Mouse (Mus musculus): ENCODE results near the gene Agap1. TPM values are rescaled to one million over a fixed set of nuclear protein-coding genes. Genes with fewer than 3 reads are reported as not detected.

Gene Agap1
- polyA plus RNA-seq, 1 experiment from 2014 or later, result 27.2 TPM

GRCm38 (mm10) chr1:89922282-89922681 lies 467.7 kb downstream of the Agap1 start:
- peak; percentile 58 for DNase-seq (ENCODE audit: low spot score)
- Histone ChIP-seq H3K4me3 (peak overlapping the region; percentile 54), H3K27me3 (ENCODE audit: insufficient read depth, poor library complexity, severe bottlenecking) (peaks cover 100% of the 10 kb centered on the region), H3K4me1 (replicated peaks) (peaks cover 61% of the 10 kb centered on the region), H3K36me3 (no peaks in the 10 kb centered on the region), H3K27ac (peak overlapping the region; percentile 85), H3K9me3 (0 out of 2 replicates have a peak, but pooled peaks cover 4% of the 10 kb centered on the region)
- WGBS, result under 1% methylated on average over 7 of the region's 7 CpGs

GRCm38 (mm10) chr1:89922883-89923641 lies 468.5 kb downstream of the Agap1 start:
- Histone ChIP-seq H3K4me1 (replicated peaks) (peaks cover 69% of the 10 kb centered on the region), H3K4me3 (peak overlapping the region; percentile 54), H3K27ac (peak overlapping the region; percentile 85), H3K36me3 (no peaks in the 10 kb centered on the region), H3K9me3 (0 out of 2 replicates have a peak, but pooled peaks cover 4% of the 10 kb centered on the region), H3K27me3 (ENCODE audit: insufficient read depth, poor library complexity, severe bottlenecking) (peaks cover 100% of the 10 kb centered on the region)
- peak; percentile 70 for DNase-seq (ENCODE audit: low spot score)
- WGBS, result under 1% methylated on average over 40 of the region's 41 CpGs

DNA sequence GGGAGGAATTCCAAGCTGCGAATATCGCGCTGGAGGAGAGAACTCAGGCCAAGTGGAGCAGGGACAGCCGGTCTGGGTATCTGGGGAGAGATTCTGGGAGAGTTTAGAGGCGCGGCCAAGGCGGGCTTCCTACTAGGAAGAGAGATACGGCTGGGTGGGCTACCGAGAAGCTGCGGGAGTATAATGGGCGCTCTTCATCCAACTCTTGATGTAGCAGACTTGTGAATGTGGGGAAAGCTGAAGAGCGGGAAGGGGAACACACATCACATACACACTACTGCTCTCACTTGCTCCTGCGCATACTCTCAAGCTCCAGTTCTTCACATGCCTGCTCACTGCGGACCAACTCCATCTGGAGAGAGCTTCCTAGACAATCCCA lies 469.0 kb downstream of the Agap1 start:
- H3K36me3 ChIP-seq, result no peaks in the 10 kb centered on the region
- 0 out of 2 replicates have a peak, but pooled peaks cover 4% of the 10 kb centered on the region for H3K9me3 ChIP-seq
- H3K4me1 ChIP-seq (replicated peaks), result peaks cover 73% of the 10 kb centered on the region
- DNase-seq (ENCODE audit: low spot score), result no peak
- WGBS, result 10% methylated on average over 14 of the region's 14 CpGs
- H3K27ac ChIP-seq, result peak overlapping the region; percentile 85
- H3K27me3 ChIP-seq (ENCODE audit: insufficient read depth, poor library complexity, severe bottlenecking), result peaks cover 100% of the 10 kb centered on the region
- peak overlapping the region; percentile 54 for H3K4me3 ChIP-seq

GRCm38 (mm10) chr1:89925501-89926190 lies 471.0 kb downstream of the Agap1 start:
- Histone ChIP-seq H3K27me3 (ENCODE audit: insufficient read depth, poor library complexity, severe bottlenecking) (peaks cover 100% of the 10 kb centered on the region), H3K4me1 (replicated peaks) (peaks cover 93% of the 10 kb centered on the region), H3K36me3 (no peaks in the 10 kb centered on the region), H3K4me3 (peak overlapping the region; percentile 77; the same call in 1 of the 2 replicates), H3K27ac (no peak overlapping the region), H3K9me3 (no peaks in the 10 kb centered on the region)
- no peak for DNase-seq (ENCODE audit: low spot score)
- WGBS, result 19% methylated on average over 12 of the region's 12 CpGs

DNA sequence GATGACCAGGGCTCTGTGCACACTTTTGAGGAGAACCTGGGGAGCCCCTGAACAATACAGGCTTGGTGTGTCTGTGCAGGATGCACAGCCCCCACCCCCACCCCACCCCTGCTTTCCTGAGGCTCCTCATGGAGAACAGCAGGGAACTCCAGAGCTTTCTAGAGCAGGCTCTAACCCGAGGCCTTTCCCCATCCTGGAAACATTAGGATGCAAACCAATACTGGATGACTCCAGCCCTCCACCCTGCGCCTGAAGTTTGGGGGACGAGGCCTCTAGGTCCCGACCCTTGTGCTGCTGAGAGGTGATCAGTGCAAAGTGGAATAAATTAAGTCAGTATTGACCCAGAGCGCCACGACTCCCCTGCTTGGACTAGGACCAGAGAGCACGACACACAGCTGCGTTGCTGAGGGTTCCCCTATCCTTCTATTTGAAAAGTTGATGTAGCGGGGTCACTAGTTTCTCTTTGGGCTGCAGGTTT lies 472.0 kb downstream of the Agap1 start:
- no peaks in the 10 kb centered on the region for H3K9me3 ChIP-seq
- H3K27me3 ChIP-seq (ENCODE audit: insufficient read depth, poor library complexity, severe bottlenecking), result peaks cover 100% of the 10 kb centered on the region
- DNase-seq (ENCODE audit: low spot score), result no peak
- H3K27ac ChIP-seq, result peak overlapping the region; percentile 71
- peaks cover 98% of the 10 kb centered on the region for H3K4me1 ChIP-seq (replicated peaks)
- WGBS, result 8% methylated on average over 9 of the region's 9 CpGs
- peak overlapping the region; percentile 77 for H3K4me3 ChIP-seq
- H3K36me3 ChIP-seq, result no peaks in the 10 kb centered on the region

- H3K27ac ChIP-seq, result peak overlapping the region; percentile 71
- DNase-seq (ENCODE audit: low spot score), result peak; percentile 59
- peaks cover 98% of the 10 kb centered on the region for H3K4me1 ChIP-seq (replicated peaks)
- H3K27me3 ChIP-seq (ENCODE audit: insufficient read depth, poor library complexity, severe bottlenecking), result peaks cover 100% of the 10 kb centered on the region
- H3K36me3 ChIP-seq, result no peaks in the 10 kb centered on the region
- H3K4me3 ChIP-seq, result peak overlapping the region; percentile 77
- no peaks in the 10 kb centered on the region for H3K9me3 ChIP-seq
- WGBS, result 1% methylated on average over 36 of the region's 36 CpGs
Observed at GRCm38 (mm10) chr1:89927061-89927661, 472.6 kb downstream of the Agap1 start.

DNA sequence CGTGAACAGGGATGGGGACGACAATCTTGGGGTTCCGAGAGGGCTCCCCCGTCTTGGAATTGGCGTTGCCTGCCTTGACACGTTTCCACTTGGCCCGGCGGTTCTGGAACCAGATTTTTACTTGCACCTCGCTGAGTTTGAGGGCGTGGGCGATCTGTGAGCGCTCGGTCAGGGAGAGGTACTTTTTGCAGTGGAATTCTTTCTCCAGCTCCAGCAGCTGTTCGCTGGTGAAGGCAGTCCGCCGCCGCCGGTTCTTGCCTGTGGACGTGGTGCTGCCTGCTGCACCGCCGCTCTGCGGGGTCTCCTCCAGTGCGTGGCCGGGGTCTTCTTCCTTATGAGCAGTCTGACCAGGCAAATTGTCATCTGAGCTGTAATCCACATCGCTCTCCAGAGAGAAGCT lies 474.1 kb downstream of the Agap1 start:
- peak overlapping the region; percentile 92 for H3K27ac ChIP-seq
- H3K27me3 ChIP-seq (ENCODE audit: insufficient read depth, poor library complexity, severe bottlenecking), result peaks cover 99% of the 10 kb centered on the region
- H3K36me3 ChIP-seq, result no peaks in the 10 kb centered on the region
- 5% methylated on average over 25 of the region's 25 CpGs for WGBS
- peak; percentile 63 for DNase-seq (ENCODE audit: low spot score)
- H3K4me3 ChIP-seq, result peak overlapping the region; percentile 77
- no peaks in the 10 kb centered on the region for H3K9me3 ChIP-seq
- peaks cover 98% of the 10 kb centered on the region for H3K4me1 ChIP-seq (replicated peaks)

- H3K36me3 ChIP-seq, result no peaks in the 10 kb centered on the region
- peak overlapping the region; percentile 77 for H3K4me3 ChIP-seq
- WGBS, result 0% methylated on average over 6 of the region's 6 CpGs
- peak; percentile 59 for DNase-seq (ENCODE audit: low spot score)
- peak overlapping the region; percentile 92 for H3K27ac ChIP-seq
- H3K27me3 ChIP-seq (ENCODE audit: insufficient read depth, poor library complexity, severe bottlenecking), result peaks cover 99% of the 10 kb centered on the region
- H3K4me1 ChIP-seq (replicated peaks), result peaks cover 98% of the 10 kb centered on the region
- H3K9me3 ChIP-seq, result no peaks in the 10 kb centered on the region
Observed at GRCm38 (mm10) chr1:89929181-89929580, 474.6 kb downstream of the Agap1 start.

GRCm38 (mm10) chr1:89929721-89930505 lies 475.3 kb downstream of the Agap1 start:
- Histone ChIP-seq H3K27ac (peak overlapping the region; percentile 92), H3K4me1 (replicated peaks) (peaks cover 98% of the 10 kb centered on the region), H3K4me3 (peak overlapping the region; percentile 77), H3K9me3 (no peaks in the 10 kb centered on the region), H3K27me3 (ENCODE audit: insufficient read depth, poor library complexity, severe bottlenecking) (peaks cover 99% of the 10 kb centered on the region), H3K36me3 (no peaks in the 10 kb centered on the region)
- DNase-seq (ENCODE audit: low spot score), result peak; percentile 77
- WGBS, result under 1% methylated on average over 55 of the region's 55 CpGs

- peak; percentile 66 for DNase-seq (ENCODE audit: low spot score)
- no peaks in the 10 kb centered on the region for H3K36me3 ChIP-seq
- no peaks in the 10 kb centered on the region for H3K9me3 ChIP-seq
- H3K27ac ChIP-seq, result peak overlapping the region; percentile 92
- H3K4me3 ChIP-seq, result peak overlapping the region; percentile 77
- under 1% methylated on average over 45 of the region's 45 CpGs for WGBS
- H3K27me3 ChIP-seq (ENCODE audit: insufficient read depth, poor library complexity, severe bottlenecking), result peaks cover 99% of the 10 kb centered on the region
- H3K4me1 ChIP-seq (replicated peaks), result peaks cover 98% of the 10 kb centered on the region
Observed at GRCm38 (mm10) chr1:89930551-89930950, 475.9 kb downstream of the Agap1 start.

GRCm38 (mm10) chr1:89931120-89931519 lies 476.5 kb downstream of the Agap1 start, which contains the start of gene Gbx2:
TSS of gene Gbx2 (minus strand) at chr1:89931179.
- Histone ChIP-seq H3K4me1 (replicated peaks) (peaks cover 98% of the 10 kb centered on the region), H3K27ac (peak within 1 kb of the TSS; percentile 92), H3K9me3 (no peaks in the 10 kb centered on the region), H3K36me3 (no peaks in the 10 kb centered on the region), H3K4me3 (peak within 1 kb of the TSS; percentile 77), H3K27me3 (ENCODE audit: insufficient read depth, poor library complexity, severe bottlenecking) (peaks cover 99% of the 10 kb centered on the region)
- under 1% methylated on average over 33 of the region's 33 CpGs for WGBS
- peak; percentile 91 for DNase-seq (ENCODE audit: low spot score)

GRCm38 (mm10) chr1:89932021-89932423 lies 477.4 kb downstream of the Agap1 start:
- peak overlapping the region; percentile 77 for H3K4me3 ChIP-seq
- no peaks in the 10 kb centered on the region for H3K36me3 ChIP-seq
- H3K9me3 ChIP-seq, result no peaks in the 10 kb centered on the region
- peaks cover 99% of the 10 kb centered on the region for H3K27me3 ChIP-seq (ENCODE audit: insufficient read depth, poor library complexity, severe bottlenecking)
- peak overlapping the region; percentile 76 for H3K27ac ChIP-seq
- peak; percentile 56 for DNase-seq (ENCODE audit: low spot score)
- 1% methylated on average over 19 of the region's 19 CpGs for WGBS
- H3K4me1 ChIP-seq (replicated peaks), result peaks cover 98% of the 10 kb centered on the region

Data from hindbrain, embryonic 10.5 days (tissue).